Mouse (Mus musculus): ENCODE measurements around the gene Gm20388.

Gene Gm20388

GRCm38 (mm10) chr8:122407678-122408077 is 2497.0 kb downstream of the Gm20388 start:
- no peak for DNase-seq (ENCODE audit: low read depth, low spot score)

GRCm38 (mm10) chr8:122414311-122414710 is 2503.7 kb downstream of the Gm20388 start:
- DNase-seq (ENCODE audit: low read depth, low spot score), result no peak

- no peak for DNase-seq (ENCODE audit: low read depth, low spot score)
Measured at GRCm38 (mm10) chr8:122415554-122415953, 2504.9 kb downstream of the Gm20388 start.

- peak; percentile 76 for DNase-seq (ENCODE audit: low read depth, low spot score)
Measured at GRCm38 (mm10) chr8:122419881-122420555, 2509.4 kb downstream of the Gm20388 start.

- no peak for DNase-seq (ENCODE audit: low read depth, low spot score)
Measured at GRCm38 (mm10) chr8:122421376-122422070, 2510.9 kb downstream of the Gm20388 start, which contains the start of gene Il17c. TSS of gene Il17c (plus strand) at chr8:122422020.

- no peak for DNase-seq (ENCODE audit: low read depth, low spot score)
Measured at GRCm38 (mm10) chr8:122423217-122423616, 2512.6 kb downstream of the Gm20388 start.

- DNase-seq (ENCODE audit: low read depth, low spot score), result no peak
Measured at GRCm38 (mm10) chr8:122423659-122424058, 2513.0 kb downstream of the Gm20388 start.

GRCm38 (mm10) chr8:122426145-122426544 is 2515.5 kb downstream of the Gm20388 start:
- no peak for DNase-seq (ENCODE audit: low read depth, low spot score)

GRCm38 (mm10) chr8:122427607-122428006 is 2517.0 kb downstream of the Gm20388 start:
- DNase-seq (ENCODE audit: low read depth, low spot score), result no peak

- DNase-seq (ENCODE audit: low read depth, low spot score), result no peak
Measured at GRCm38 (mm10) chr8:122428163-122428562, 2517.5 kb downstream of the Gm20388 start.

- peak; percentile 48 for DNase-seq (ENCODE audit: low read depth, low spot score)
Measured at GRCm38 (mm10) chr8:122430058-122430636, 2519.5 kb downstream of the Gm20388 start.

- DNase-seq (ENCODE audit: low read depth, low spot score), result no peak
Measured at GRCm38 (mm10) chr8:122430646-122431045, 2520.0 kb downstream of the Gm20388 start.

- no peak for DNase-seq (ENCODE audit: low read depth, low spot score)
Measured at GRCm38 (mm10) chr8:122431694-122432442, 2521.2 kb downstream of the Gm20388 start.

GRCm38 (mm10) chr8:122432443-122433268 is 2522.0 kb downstream of the Gm20388 start, which contains the start of gene Cyba:
TSS of gene Cyba (minus strand) at chr8:122432930.
- no peak for DNase-seq (ENCODE audit: low read depth, low spot score)

GRCm38 (mm10) chr8:122433269-122433905 is 2522.7 kb downstream of the Gm20388 start:
- no peak for DNase-seq (ENCODE audit: low read depth, low spot score)

- DNase-seq (ENCODE audit: low read depth, low spot score), result no peak
Measured at GRCm38 (mm10) chr8:122435375-122435774, 2524.7 kb downstream of the Gm20388 start.

GRCm38 (mm10) chr8:122436146-122436545 is 2525.5 kb downstream of the Gm20388 start:
- no peak for DNase-seq (ENCODE audit: low read depth, low spot score)

- no peak for DNase-seq (ENCODE audit: low read depth, low spot score)
Measured at GRCm38 (mm10) chr8:122436586-122437125, 2526.0 kb downstream of the Gm20388 start.

GRCm38 (mm10) chr8:122437708-122438331 is 2527.2 kb downstream of the Gm20388 start:
- no peak for DNase-seq (ENCODE audit: low read depth, low spot score)

GRCm38 (mm10) chr8:122439336-122439735 is 2528.7 kb downstream of the Gm20388 start:
- peak; percentile 87 for DNase-seq (ENCODE audit: low read depth, low spot score)
